Mouse (Mus musculus): ENCODE results near the gene Prok2.

Gene Prok2

GRCm38 (mm10) chr6:99725971-99726561 lies at the start of gene Prok2:
Prok2 (minus strand) TSS chr6:99726392.
- no peak for DNase-seq (ENCODE audit: low read depth in 2 of 2, low spot score in 2 of 2)

DNA sequence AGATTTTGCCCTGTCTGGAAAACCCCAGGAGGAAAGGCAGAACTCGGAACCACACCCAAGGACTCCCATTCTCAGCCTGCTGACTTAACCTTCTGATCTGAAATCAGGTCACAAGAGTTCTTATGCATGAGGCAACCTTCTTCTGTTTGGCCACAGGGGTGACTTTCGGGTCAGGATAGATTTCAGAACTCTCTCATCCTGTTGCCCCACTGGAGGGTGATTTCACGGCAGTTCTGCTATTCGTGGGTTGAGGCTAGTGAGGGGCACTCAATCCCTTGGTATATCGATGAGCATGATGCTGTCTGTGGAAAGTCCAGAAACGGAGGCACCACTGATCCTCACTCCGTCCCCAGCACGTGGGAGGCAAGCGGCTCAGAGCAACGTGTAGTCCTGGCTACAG lies 48.5 kb upstream of the Prok2 start:
- no peak for DNase-seq (ENCODE audit: low read depth in 2 of 2, low spot score in 2 of 2)

DNA sequence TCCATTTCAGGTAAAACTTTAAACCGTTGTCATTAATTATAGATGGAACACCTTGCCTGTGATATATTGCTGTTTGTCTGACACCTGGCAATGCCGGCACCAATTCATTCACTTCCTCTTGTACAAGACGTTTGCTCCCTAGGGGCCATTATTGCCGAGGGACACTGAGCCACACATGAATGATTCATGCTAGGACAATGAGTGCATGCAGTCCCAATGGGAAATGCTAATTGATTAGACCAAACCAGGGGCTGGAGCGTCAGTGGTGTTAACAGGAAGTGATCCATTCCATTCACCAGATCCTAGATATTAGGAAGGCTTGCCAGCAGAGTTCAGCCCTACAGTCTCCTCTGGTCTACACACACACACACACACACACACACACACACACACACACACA lies 42.3 kb upstream of the Prok2 start:
- no peak for DNase-seq (ENCODE audit: low read depth in 2 of 2, low spot score in 2 of 2)

GRCm38 (mm10) chr6:99764916-99765315 lies 38.7 kb upstream of the Prok2 start:
- no peak for DNase-seq (ENCODE audit: low read depth in 2 of 2, low spot score in 2 of 2)

GRCm38 (mm10) chr6:99762069-99762985 lies 36.1 kb upstream of the Prok2 start:
- DNase-seq (ENCODE audit: low read depth in 2 of 2, low spot score in 2 of 2) = no peak

GRCm38 (mm10) chr6:99756105-99756504 lies 29.9 kb upstream of the Prok2 start:
- no peak for DNase-seq (ENCODE audit: low read depth in 2 of 2, low spot score in 2 of 2)

GRCm38 (mm10) chr6:99751308-99751707 lies 25.1 kb upstream of the Prok2 start:
- DNase-seq (ENCODE audit: low read depth in 2 of 2, low spot score in 2 of 2) = no peak

DNA sequence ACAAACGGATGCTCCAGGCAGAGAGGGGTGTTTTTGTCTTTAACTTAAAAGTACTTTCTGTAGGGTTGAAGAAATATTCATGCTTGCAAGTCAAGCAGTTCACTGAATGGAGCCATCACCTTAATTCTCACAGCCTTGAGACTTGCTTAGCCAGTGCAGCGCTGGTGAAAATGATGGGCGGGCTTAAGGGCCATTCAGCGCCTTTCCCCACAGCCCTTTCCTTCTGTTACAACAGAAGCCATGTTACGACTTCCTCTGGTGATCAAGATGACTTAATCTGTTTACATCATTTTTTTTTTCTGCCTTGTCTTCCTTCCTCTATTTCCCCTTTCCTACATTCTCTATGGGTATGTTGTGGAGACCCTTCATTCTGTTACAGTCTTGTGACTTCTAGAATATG lies 20.1 kb upstream of the Prok2 start:
- no peak for DNase-seq (ENCODE audit: low read depth in 2 of 2, low spot score in 2 of 2)

DNA sequence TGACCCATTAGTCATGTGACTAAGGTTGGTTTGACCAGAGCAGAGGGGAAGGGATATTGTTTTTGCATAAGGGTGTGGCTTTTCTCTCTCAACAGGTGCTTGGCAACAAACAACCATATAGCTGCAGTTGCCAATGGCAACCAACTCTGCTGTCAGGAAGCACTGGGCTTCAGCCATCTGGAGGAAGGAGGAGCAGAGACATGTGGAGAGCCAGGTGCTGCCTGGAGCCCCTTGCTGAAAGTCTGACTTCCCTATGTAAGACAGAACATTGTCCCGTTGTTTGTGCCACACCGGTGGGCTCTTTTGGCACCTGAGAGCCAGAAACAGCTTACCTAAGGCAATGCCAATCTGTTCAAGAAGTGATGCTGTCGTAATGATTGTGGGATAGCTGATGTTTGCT lies 16.7 kb upstream of the Prok2 start:
- DNase-seq (ENCODE audit: low read depth in 2 of 2, low spot score in 2 of 2) = no peak

GRCm38 (mm10) chr6:99734666-99735065 lies 8.5 kb upstream of the Prok2 start:
- no peak for DNase-seq (ENCODE audit: low read depth in 2 of 2, low spot score in 2 of 2)

GRCm38 (mm10) chr6:99732673-99733072 lies 6.5 kb upstream of the Prok2 start:
- DNase-seq (ENCODE audit: low read depth in 2 of 2, low spot score in 2 of 2) = no peak

GRCm38 (mm10) chr6:99731926-99732325 lies 5.7 kb upstream of the Prok2 start:
- DNase-seq (ENCODE audit: low read depth in 2 of 2, low spot score in 2 of 2) = no peak

DNA sequence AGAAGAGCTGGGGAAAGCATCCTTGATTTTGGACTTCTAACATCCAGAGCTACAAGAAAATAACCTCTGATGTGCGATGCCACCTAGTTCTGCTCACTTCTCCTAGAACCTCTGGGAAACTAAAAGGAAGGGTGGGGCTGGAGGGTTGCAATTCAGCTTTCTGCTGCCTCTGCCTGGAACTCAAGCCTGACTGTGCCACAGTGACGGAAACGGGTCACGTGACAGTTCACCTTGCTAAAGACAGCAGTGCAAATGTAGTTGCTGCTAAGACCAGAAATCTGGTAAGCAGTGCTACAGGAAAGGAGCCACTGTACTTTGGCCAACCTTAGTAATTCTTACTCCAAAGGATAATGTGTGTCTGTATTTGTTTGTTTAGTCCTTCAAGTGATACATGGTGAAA lies 3.7 kb upstream of the Prok2 start:
- DNase-seq (ENCODE audit: low read depth in 2 of 2, low spot score in 2 of 2) = no peak

DNA sequence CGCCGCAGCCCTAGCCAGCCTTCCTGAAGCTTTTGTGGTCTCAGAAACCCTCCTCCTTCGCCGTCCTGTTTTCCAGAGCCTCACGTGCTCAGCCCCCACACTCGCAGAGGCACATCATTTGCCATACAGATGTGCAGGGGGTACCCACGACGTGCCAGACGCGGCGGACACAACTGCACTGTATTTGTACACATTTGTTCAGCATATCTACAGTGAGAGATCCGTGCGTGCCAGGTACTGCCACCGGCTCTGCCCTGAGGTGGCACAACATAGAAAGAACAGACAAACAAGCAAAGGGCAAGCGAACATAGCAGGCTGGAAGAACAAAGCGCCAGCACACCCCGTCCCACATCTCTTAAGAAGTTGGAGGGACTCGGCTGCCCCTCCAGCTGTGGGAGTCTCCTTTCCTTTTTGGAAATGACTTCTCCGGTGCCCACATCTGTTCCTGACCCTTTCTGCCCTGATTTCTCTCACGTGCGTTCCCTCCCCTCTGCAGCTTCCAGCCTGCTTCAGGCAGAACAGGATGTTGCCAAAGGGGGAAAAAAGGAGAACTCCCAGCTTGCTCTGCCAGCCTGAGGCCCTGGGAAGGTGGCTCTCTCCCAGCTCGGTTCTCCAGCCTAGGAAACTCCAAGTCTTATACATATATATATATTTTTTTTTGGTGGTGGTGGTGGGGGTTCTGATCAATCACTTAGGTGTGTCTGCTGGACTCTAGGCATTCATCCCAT lies 548 bp upstream of the Prok2 start:
- DNase-seq (ENCODE audit: low read depth in 2 of 2, low spot score in 2 of 2) = no peak

DNA sequence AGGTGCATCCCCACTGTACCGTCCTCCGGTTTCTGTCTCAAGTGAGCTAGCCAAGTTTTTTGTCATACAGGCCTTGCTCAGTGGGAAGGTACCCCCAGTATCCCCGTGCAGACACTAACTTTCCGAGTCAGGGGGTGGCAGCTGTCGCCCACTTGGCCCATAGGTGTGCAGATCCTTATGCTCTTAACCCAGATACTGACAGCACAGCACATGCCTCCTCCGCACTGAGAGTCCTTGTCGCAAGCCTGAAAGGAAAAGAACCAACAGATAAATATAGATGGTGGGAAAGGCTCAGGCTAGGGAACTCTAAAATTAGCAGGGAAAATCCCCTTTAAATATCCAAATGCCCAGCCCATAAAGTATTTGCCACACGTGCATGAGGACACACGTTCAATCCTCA lies 3.8 kb downstream of the Prok2 start:
- DNase-seq (ENCODE audit: low read depth in 2 of 2, low spot score in 2 of 2) = no peak

GRCm38 (mm10) chr6:99721032-99721431 lies 5.2 kb downstream of the Prok2 start:
- DNase-seq (ENCODE audit: low read depth in 2 of 2, low spot score in 2 of 2) = no peak

DNA sequence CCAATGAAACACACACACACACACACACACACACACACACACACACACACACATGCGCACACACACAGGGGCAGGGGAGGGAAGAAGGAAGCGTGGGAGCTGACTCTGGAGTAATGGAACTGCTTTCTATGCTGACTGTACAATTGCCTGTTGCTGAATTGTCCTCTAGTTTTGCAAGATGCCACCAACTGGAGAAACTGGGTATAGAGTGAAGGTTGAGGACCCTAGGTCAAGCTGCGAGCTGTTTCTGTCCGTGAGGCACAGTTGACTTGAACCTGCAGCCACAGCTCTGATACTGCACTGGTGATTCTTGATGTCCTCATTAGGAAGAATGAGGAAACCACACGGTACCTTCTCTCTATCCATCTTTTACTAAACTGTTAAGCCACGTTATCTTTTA lies 10.3 kb downstream of the Prok2 start:
- DNase-seq (ENCODE audit: low read depth in 2 of 2, low spot score in 2 of 2) = no peak

GRCm38 (mm10) chr6:99715191-99715590 lies 11.0 kb downstream of the Prok2 start:
- no peak for DNase-seq (ENCODE audit: low read depth in 2 of 2, low spot score in 2 of 2)

GRCm38 (mm10) chr6:99713256-99713655 lies 12.9 kb downstream of the Prok2 start:
- no peak for DNase-seq (ENCODE audit: low read depth in 2 of 2, low spot score in 2 of 2)

DNA sequence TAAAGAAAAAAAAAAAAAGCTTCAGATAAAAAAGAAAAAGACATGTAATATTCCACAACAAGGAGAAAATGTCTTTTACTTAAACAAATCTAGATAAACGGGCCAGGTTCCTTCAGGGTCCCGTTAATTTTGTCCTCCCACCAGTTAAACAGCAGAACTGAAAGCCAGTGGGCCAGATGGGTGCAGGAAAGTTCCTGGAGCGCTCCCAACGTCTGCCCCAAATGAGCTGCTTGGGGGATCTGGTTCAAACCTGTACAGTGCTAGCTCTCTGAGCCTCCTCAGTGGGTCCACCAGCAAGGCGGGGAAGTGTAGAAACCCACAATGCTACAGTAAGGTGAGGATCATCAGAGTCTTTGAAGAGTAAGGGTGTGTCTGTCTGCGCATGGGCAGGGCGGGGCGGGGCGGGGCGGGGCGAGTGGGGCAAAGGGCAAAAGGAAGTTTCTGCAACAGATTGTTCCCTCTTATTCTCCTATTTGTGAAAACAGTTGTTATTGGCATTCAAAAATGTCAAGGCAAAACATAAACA lies 14.6 kb downstream of the Prok2 start:
- DNase-seq (ENCODE audit: low read depth in 2 of 2, low spot score in 2 of 2) = no peak

- DNase-seq (ENCODE audit: low read depth in 2 of 2, low spot score in 2 of 2) = no peak
Measured at GRCm38 (mm10) chr6:99700484-99700883, 25.7 kb downstream of the Prok2 start.

Data from CD8-positive naive resting alpha-beta T cell, adult 2 months (primary cell).